Mouse (Mus musculus) central nervous system, embryonic 11.5 days (tissue): ENCODE results near the gene Klf8. TPM values are rescaled to one million over a fixed set of nuclear protein-coding genes. Genes with fewer than 3 reads are reported as not detected.

ENCODE experiments used
- polyA plus RNA-seq: library from polyadenylated mRNA; depleted of rRNA; stranded (reverse); fragments of >200 nt; gene quantifications from 2 replicates; pipeline ENCODE4 v1.2.3, GENCODE M21; 2012; rRNA removed

The Klf8 gene
- 2.2 and 3.8 TPM in 2 replicates for polyA plus RNA-seq

DNA sequence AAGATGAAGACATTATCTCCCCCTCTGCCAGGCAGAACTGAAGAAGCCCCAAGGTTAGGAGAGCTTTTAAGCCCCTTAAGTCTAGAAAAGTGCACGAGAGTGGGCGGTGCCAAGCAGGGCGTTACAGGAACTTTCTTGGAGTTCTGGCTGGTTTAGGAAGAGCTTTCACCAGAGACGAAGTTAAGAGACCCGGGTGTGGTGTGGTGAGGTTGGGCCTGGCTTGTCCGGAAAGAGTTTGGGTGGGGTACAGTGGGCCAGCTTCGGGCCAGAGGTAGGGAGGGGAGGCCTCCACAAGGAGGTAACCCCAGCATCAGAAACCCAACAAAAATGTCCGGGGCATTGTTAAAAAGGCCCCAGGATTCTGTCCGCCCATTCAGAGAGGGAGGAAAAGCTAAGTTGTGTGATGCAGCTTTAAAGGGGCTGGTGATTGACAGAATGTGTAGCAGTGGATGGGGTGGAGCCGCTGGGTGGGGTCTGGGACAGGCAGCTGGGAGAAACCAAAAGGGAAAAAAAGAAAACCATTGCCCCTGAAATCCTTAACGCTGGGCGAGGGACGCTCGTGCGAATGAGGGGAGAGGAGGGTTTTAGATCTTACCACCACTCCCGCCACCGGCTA is at the start of gene Klf8:
TSS of gene Klf8 (plus strand) at position 163 of the 616 bp plus-strand sequence.

Other genes starting within 250 kb of the Klf8 start
- gene Usp51, start 231.0 kb upstream of the Klf8 start, polyA plus RNA-seq, result 2.2 and 3.4 TPM in 2 replicates
- gene Mageh1, start 199.9 kb upstream of the Klf8 start, polyA plus RNA-seq, result 53.7 and 68.0 TPM in 2 replicates
- gene Foxr2, start 118.7 kb upstream of the Klf8 start, polyA plus RNA-seq, result 0.65 and 0.84 TPM in 2 replicates
- 22.6 and 50.0 TPM in 2 replicates for gene Rragb, start 97.5 kb upstream of the Klf8 start, polyA plus RNA-seq